Mouse (Mus musculus): ENCODE results near the gene Myadm. TPM values are rescaled to one million over a fixed set of nuclear protein-coding genes. Genes with fewer than 3 reads are reported as not detected.
"Not testable (repeated sequence)": the region's sequence is repeated elsewhere in the genome, so short reads cannot be mapped to it uniquely, and the experiment has no call there.

Gene Myadm
- total RNA-seq (2014; fragmentation: Nextera tagmentation) (1.2 TPM in 1 of 2 replicates, not detected in the other), total RNA-seq (2017) (0.61 and 2.4 TPM in 2 replicates)

DNA sequence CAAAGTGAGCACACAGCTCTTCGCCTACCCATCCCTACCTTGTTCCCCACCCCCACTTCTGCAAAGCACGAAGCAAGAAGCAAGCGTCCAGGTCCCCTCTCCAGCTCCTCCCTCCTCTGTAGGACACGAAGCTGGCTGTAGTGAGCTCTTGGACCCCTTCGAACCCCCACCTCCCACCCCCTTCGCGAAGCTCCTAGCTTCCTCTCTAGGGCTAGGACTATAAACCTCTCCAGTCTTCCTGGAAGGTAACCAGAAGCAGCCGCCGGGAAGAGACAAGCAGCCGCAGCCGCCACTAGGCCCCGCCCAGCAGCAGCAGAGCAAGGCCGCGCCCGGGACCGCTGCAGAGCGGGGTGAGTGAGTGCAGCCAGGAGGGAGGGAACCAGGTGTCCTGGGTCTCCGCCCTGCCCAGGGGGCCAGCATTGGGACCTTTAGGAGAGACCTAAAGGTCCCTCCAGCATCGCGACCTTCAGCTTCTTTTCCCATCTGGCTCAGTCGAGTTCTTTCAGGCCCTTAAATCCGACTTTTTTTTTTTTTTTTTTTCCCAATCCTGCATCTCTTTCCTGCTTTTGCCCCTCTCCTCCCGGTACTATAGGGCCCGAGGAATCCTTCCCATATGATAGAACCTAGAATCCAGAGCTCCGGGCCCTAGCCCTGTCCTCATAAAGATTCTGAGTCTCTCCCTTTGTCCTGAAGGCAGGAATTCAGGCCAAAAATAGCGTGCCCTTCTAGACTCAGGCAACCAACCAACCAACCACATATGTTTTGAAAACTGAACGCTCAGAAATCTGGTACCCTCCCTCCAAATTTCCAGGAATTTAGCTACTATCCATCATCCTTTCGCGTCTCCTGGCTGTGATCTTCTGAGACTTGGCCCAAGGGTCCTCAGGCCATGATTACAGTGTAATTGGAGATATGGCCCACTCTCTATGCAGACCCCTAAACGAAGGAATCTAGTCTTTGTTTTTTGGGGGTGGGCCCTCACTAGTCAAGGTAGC, at the start of gene Myadm, which contains the start of gene Prkcg:
Myadm (plus strand) TSS at position 105 of the 995 bp plus-strand sequence.
Prkcg (plus strand) TSS at position 204 of the 995 bp plus-strand sequence.
- ATAC-seq (replicated peaks; ENCODE audit: low FRiP score, low TSS enrichment, poor library complexity, severe bottlenecking) = peak; percentile 88

DNA sequence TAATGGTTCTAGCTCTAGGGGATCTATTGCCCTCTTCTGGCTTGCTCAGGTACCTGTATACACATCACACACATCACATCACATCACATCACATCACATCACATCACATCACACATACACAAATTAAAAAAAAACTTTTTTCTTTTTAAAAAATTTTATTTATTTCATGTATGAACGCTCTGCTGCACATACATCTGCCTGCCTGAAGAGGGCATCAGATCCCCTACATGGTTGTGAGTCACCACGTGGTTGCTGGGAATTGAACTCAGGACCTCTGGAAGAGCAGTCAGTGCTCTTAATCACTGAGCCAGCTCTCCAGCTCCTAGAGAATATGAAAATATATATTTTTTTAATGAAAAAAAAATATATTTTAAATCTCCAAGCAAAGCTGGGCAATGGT, 49.7 kb upstream of the Myadm start:
- ATAC-seq (replicated peaks; ENCODE audit: low FRiP score, low TSS enrichment, poor library complexity, severe bottlenecking) = no peak

DNA sequence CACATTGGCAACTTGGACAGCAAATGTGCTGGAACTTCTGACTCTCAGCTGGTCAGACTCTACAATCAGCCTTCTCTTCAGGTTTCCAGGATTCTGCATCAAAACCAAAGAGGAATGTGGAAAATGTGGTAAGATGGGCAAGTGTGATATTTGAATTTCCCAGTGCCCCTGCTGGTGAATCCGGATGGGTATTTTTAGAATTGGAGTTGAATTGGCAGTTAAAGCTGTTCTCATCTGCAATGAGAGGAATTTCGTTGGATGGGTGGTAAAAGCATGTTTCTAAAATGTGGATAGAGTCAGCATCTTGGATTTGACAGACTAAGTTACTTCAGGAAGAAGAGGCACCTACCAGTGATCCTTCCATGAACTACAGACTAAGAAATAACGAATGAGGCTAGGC, 28.2 kb upstream of the Myadm start:
- no peak for ATAC-seq (replicated peaks; ENCODE audit: low FRiP score, low TSS enrichment, poor library complexity, severe bottlenecking)

DNA sequence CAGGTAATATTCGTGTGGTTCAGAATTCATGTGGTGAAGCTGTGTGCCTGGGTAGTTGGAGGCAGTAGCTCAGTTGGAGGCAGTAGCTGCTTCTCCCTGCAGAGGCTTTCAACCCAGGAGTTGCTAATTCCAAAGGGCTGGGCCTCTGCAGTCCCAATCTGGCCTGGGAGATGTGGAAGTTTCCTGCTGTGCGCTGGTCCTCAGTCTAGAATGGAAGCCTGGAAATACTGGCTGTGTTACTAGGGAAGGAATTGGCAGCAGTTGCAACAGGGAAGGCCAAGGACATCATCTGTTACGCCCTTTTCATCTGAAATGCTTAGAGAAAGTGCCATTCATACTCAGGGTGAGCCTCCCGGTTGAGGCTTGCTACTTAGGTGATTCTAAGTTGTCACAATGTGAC, 27.4 kb upstream of the Myadm start:
- no peak for ATAC-seq (replicated peaks; ENCODE audit: low FRiP score, low TSS enrichment, poor library complexity, severe bottlenecking)

DNA sequence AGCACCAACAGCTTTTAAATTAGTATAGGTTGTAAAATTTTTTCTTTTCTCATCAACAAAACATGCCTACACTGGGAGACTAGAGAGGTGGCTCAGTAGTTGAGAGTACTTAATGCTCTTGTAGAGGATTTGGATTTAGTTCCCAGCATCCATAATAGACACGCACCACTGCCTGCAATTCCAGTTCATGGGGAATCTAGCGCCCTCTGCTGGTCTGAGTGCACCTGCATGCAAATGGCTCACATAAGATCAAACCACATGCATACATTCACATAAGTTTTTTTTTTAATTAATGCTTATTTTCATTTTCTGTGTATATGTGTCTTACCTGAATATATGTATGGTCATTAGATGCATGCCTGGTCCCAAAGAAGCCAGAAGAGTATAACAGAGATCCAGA, 26.1 kb upstream of the Myadm start:
- no peak for ATAC-seq (replicated peaks; ENCODE audit: low FRiP score, low TSS enrichment, poor library complexity, severe bottlenecking)

DNA sequence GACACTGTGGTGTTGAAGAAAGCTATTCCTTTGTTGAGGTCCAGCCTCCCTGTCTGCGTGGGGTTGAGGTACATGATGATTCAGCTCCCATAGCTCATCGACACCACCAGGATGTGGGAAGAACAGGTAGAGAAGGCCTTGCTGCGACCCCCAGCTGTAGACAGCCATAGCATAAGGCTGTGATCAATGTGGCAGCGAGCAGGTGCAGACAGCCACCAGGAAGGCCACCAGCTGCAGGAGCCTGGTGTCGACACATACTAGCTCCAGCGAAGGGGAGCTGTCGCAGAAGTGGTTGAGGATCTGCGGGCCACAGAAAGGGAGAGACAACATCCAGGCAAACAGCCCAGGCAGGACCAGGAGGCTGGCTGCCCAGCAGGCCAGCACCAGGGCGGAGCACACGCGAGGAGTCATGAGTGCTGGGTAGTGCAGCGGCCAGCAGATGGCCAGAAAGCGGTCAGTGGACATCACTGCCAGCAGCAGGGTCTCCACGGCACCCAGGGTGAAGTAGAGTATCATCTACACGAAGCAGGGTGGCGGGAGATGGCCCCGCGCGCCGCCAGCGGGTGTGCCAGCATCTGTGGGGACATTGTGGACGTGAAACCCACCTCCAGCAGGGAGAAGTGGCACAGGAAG, 24.4 kb upstream of the Myadm start:
- ATAC-seq (replicated peaks; ENCODE audit: low FRiP score, low TSS enrichment, poor library complexity, severe bottlenecking) = no peak

DNA sequence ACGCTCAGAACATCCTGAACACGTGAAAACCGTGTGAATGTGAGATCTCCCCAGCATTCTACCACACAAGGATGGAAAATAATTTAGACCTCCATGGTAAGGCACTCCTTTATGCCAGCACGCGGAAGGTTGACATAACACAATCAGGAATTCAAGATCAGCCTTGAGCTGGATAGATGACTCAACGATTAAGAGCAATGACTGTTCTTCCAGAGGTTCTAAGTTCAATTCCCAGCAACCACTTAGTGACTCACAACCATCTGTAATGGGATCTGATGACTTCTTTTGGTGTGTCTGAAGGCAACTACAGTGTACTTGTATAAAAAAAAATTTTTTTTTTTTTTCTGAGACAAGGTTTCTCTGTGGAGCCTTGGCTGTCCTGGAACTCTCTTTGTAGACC, 23.6 kb upstream of the Myadm start:
- no peak for ATAC-seq (replicated peaks; ENCODE audit: low FRiP score, low TSS enrichment, poor library complexity, severe bottlenecking)

DNA sequence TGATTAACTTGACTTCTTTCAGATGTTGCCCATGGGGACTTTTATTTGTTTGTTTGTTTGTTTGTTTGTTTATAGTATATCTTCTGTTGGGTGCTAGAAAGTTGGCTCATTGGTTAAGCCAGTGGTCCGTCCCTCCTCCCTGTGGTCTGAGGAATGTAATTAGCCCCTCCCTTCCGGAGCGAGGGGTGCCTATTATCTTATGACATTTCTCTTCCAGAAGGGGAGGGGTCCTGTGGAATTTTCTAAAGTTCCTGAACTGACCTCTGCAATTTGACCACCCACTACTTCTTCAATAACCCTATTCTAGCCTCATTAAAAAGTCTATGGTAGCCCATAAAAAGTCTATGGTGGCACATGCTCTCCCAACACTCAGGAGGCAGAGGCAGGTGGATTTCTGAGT, 21.6 kb upstream of the Myadm start:
- no peak for ATAC-seq (replicated peaks; ENCODE audit: low FRiP score, low TSS enrichment, poor library complexity, severe bottlenecking)

DNA sequence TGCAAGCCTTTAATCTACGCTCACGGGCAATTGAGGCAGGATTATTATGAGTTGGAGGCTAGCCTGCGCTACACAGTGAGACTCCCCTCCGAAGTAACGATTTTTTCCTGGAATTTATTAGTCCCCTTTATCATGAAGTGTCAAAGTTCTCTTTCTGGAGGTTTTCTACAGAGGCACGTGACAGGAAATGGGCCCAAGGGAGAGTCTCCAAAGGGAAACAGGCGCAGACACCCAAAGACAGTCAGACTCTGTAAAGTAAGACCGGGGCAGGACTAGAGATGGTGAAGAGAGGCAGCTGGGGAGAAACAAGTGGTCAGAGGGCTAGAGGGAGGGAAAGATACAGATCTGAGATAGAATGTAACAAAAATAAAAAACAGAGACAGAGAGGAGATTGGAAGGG, 21.0 kb upstream of the Myadm start:
- ATAC-seq (replicated peaks; ENCODE audit: low FRiP score, low TSS enrichment, poor library complexity, severe bottlenecking) = no peak

DNA sequence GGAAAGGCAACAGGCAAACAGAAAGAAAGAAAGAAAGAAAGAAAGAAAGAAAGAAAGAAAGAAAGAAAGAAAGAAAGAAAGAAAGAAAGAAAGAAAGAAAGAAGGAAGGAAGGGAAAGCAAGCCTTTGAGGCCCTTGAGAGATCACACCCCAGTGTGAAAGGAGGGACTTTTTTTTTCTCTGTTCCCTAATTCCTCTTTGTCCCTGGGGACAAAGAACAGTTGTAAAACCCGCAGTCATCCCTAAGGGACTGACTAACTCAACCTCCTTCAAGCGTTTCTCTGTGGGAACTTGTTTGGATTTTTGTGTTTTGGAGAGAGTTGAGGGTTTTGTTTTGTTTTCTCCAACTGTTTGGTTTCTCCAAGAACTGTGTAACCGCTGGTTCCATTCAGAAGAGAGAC, 20.6 kb upstream of the Myadm start:
- ATAC-seq (replicated peaks; ENCODE audit: low FRiP score, low TSS enrichment, poor library complexity, severe bottlenecking) = no peak

DNA sequence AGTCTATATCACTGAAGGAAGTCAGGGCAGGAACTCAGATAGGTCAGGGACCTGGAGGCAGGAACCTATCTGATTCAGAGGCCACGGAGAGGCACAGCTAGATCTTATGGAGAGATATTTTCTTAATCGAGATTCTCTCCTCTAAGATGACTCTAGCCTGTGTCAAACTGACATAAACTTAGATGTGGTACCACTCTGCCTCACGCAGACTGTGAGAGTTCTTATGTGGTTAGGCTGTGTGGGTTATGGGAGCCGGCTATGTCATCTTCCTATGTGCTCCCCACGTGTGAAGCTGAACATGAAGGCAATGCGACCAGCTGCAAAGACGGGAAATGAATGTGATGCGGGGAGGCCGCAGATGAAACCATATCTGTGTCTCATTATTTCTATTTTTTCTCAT, 16.7 kb upstream of the Myadm start:
- ATAC-seq (replicated peaks; ENCODE audit: low FRiP score, low TSS enrichment, poor library complexity, severe bottlenecking) = no peak

DNA sequence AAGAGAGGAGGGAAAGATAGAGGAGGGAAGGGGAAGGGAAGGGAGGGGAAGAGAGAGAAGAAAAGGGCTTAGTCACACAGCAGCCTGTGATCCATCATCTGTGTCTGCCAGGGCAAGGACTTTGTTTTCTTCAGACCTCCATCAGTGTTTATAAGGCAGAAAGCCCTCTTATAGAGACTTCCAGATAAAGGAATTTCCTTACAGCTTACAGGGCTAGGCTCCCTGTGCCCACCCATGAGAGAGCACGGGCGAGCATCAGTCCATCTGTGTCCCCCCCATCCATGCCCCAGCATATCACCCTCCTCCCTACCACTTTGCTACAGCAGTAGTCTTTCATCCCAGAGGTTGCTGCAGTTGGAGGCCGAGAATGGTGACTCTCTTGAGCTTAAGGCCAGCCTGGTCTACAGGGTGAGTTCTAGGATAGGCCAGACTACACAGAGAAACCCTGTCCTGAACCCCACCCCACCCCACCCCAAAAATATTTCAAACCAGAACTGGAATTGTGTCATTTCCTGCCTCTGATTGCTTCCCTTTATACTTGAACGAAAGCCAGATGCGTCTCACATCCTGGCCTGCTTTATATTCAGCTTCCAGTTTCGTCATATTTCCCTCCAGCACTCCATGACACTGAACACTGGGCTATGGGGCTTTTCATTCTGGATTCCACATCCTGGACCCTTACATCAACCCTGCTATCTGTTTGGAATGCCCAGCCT, 13.3 kb upstream of the Myadm start:
- ATAC-seq (replicated peaks; ENCODE audit: low FRiP score, low TSS enrichment, poor library complexity, severe bottlenecking) = no peak

DNA sequence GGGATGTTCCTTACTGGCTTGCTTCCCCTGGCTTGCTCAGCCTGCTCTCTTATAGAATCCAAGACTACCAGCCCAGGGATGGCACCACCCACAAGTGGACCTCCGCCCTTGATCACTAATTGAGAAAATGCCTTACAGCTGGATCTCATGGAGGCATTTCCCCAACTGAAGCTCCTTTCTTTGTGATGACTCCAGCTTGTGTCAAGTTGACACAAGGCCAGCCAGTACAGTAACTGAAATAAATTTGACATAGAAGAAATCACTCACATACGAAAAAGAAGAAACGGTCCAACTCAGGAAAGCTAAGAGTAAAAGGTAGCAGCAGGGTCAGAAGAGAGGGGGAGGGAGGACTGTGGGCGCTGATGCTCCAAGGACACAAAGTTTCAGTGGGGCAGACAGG, 12.1 kb upstream of the Myadm start:
- not testable (repeated sequence) for ATAC-seq (replicated peaks; ENCODE audit: low FRiP score, low TSS enrichment, poor library complexity, severe bottlenecking)

DNA sequence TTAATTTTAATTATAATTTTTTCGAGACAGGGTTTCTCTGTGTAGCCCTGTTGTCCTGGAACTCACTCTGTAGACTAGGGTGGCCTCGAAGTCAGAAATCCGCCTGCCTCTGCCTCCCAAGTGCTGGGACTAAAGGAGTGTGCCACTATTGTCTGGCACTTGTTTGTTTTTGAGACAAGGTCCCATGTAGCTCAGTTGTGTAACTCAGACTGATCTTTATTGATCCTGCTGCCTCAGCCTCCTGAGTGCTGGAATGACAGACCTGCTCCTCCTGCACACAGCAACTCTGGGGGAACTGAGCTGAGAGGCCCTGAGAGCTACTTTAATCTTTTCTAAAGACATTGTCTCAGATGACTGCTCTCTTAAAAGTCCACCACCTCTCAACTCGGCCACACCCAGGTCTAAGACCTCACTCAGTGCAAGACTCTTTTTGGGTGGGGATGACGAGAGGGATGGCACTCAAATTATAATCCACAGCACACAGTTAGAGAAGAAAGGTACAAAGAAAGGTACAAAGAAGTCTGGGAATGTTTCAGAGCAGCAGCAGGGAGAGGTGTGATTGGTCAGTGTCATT, 8.7 kb upstream of the Myadm start:
- ATAC-seq (replicated peaks; ENCODE audit: low FRiP score, low TSS enrichment, poor library complexity, severe bottlenecking) = no peak

DNA sequence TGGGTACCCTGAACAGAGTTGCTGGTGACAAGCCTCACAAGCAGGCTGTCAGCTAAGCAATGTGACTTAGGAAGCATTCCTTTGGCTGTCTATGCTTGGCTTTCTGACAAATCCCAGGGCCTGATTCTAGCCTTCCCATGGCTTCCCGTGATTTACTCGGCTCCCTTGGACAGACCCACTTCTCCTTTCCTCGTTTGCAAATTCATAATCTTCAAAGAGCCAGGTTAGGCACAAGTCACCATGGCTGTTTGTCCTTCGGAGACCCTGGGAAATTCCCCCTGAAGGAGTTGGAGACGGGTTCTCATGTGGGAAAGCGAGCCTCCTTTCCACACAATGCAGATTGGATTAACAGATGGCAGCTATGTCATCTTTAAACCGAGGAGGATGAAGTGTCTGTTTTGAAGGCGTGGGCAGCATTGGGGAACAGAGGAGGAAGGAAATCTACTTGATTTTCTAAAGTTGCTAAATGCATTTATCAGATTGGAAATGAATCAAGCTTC, 8.2 kb upstream of the Myadm start:
- no peak for ATAC-seq (replicated peaks; ENCODE audit: low FRiP score, low TSS enrichment, poor library complexity, severe bottlenecking)

DNA sequence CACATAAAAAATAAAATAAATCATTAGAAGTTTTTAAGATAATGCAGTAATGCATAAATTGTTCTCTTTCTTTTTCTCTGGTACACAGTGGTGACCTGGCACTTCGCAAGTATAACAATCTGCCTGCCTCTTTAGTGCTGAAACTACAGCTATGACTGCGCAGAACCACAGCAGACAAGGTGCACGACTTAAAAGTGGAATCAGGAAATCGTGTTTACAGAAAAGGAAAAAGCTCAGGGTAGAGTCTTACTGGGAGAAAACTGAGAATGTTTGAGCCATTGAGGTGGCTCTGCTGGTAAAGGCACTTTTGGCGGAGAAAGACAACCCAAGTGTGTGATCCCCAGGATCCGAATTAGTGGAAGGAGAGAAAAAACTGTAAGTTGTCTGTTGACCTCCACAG, 7.1 kb upstream of the Myadm start:
- no peak for ATAC-seq (replicated peaks; ENCODE audit: low FRiP score, low TSS enrichment, poor library complexity, severe bottlenecking)

DNA sequence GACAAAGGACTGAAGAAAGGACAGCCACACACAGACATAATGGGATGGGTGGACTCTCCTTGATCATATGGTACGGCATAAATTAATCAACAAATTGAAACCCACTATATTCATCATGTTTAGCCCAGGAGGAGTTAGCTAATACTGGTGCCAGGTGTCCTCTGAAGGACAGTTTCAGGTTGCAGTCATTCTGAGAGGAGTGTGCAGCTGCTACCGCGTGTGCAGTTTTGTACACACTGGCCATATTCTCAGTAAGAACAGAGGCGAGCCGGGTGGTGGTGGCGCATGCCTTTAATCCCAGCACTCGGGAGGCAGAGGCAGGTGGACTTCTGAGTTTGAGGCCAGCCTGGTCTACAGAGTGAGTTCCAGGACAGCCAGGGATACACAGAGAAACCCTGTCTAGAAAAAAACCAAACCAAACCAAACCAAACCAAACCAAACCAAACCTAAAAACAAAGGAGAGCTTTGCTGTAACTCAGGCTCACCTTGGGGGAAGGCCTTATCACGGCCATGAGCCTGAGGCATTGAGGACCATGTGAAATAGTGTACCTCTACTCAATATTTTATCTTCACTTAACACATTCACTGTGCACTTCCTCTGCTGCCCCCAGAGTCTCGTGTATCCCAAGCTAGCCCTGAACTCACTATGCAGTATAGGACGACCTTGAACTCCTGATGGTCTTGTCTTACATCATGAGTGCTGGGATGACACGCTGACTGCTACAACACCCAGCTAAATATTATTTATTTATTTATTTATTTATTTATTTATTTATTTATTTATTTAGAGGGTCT, 5.6 kb upstream of the Myadm start:
- ATAC-seq (replicated peaks; ENCODE audit: low FRiP score, low TSS enrichment, poor library complexity, severe bottlenecking) = no peak

DNA sequence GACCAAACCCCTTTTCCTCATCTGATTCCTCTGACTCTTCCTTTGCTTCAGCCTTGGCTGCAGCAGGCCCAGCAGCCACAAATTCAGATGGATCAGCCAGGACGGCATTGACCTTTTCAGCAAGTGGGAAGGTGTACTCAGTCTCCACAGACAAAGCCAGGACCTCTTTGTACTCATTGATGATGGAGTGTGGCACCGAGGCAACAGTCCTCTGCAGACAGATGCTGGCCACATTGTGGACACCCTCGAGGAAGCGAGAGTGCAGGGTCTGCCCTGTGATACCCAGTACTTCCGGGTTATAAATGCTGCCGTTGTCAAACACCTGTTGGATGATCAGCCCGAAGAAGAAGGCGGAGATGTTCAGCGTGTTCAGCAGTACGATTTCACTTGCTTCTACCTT, 4.3 kb upstream of the Myadm start:
- ATAC-seq (replicated peaks; ENCODE audit: low FRiP score, low TSS enrichment, poor library complexity, severe bottlenecking) = no peak

DNA sequence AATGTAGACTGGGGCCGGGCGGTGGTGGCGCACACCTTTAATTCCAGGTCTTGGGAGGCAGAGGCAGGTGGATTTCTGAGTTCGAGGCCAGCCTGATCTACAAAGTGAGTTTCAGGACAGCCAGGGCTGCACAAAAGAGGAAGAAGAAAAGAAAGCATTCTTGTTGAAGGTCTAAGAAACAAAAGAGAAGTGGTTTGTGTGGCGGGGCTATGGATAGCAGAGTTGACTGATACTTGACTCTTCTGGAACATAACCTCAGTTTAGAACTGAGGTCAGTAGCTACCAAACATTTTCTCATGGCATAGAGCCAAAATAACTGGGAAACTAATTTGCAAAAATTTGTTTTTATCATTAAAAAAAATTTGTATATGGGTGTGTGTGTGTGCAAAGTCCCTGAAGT, 2.8 kb upstream of the Myadm start:
- ATAC-seq (replicated peaks; ENCODE audit: low FRiP score, low TSS enrichment, poor library complexity, severe bottlenecking) = no peak
